Mouse (Mus musculus) gastrocnemius, postnatal 14 days (tissue): ENCODE measurements at regions not wholly inside any gene's neighbourhood (a gene's known extent, or its start where the extent isn't known, plus 50 kb on each side); places are given as distances from the start of the nearest gene placed in this dataset.

Experiments used
- DNase-seq: peaks from one replicate; pipeline ENCODE4 v3.0.0; 2021; ENCODE audit warnings: mixed read lengths
- intact Hi-C: fragments of 180-260 bp; cut with DNase I; formaldehyde crosslinking; loops from one replicate; pipeline ENCODE4 v1.15.1; 2025; ENCODE audit warnings: low total_unique reads

DNA sequence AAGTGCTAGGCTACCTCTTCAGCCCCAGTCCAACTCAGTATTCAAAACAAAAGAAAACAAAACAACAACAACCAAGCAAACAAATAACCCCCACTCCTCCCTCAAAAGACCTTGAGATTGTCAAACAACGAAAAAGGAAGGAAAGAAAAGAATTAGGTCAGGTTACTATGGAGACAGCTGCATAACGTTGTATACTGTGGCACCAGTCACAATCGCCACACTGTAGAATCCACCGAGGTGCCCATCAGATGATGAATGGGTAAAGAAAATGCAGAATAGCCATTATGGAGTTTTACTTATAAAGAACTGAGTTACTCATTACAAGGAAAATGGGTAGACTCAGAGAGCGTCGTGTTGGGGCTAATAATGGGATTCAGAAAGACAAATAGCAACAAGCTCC is 110.5 kb upstream of the Mycn start:
- intact Hi-C loops, result no loop called here
- DNase-seq, result no peak

DNA sequence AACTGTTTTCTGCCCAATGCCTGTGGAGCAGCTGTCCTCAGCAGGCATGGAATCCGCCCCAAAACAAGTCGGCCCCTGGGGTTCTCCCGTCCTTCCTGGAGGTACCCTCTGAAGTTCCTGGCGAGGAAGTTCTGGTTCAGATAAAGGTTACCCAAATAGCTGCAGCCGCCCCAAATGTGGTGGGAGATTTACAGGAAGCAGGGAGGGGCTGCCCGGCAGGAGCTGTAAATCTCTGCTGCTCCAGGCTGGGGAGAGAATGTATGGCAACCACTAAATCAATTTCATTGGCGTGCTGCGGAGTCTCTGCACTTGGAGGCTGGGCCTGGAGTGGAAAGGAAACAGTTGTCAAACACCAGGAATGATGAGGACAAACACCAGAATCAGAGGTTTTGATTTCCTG is 107.9 kb upstream of the Mycn start:
- intact Hi-C loops, result no loop called here

DNA sequence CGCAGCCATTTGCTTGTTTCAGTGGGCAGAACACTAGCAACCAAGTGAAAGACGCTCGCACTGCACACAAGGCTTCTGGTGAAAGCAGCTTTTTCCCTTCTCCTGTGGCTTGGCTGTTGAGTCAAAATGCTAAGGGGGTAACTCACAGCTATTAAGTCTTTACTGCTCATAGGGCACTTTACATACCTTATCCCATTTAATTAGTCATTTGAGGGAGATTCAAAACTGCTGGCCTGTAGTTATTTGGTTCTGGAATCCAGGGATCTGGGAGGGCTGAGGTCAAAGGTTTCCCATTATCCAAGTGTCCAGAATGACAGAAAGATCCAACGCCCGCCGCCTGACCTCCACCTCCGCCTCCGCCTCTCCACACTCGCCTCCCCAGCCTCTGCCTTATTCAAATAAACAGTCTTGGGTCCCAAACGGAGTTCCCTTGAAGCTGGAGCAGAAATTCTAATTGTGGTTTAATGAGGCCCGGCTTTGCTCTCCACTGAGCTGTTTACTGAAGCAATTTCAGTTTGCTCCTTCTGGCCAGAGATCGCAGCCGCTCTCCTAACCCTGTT is 106.5 kb upstream of the Mycn start:
- DNase-seq, result no peak
- intact Hi-C loops, result no loop called here

More for the DNA sequence above, 107.9 kb upstream of the Mycn start:
- no peak for DNase-seq

GRCm38 (mm10) chr12:13042934-13043333 is 101.2 kb upstream of the Mycn start:
- intact Hi-C loops, result no loop called here
- no peak for DNase-seq

GRCm38 (mm10) chr12:13035108-13035741 is 93.5 kb upstream of the Mycn start:
- intact Hi-C loops, result no loop called here

DNA sequence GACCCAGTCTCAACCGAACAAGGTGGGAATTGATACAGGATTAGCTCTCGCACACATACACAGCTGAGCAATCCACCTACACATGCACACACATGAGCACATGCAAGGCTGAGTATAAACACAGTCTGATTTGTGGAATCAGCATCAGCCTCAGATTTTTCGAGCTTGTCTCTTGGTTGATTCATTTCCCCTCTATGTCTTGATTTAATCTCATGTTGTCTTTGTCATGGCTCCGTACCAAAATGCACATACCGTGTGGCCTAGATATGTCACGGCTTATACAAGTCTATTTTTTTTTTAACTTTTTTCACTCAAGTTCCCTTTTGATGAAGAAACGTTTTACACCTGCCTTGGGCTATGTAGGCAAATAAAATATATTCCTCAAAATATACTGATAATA is 88.6 kb upstream of the Mycn start:
- DNase-seq, result no peak
- intact Hi-C loops, result no loop called here

More at GRCm38 (mm10) chr12:13035108-13035741, 93.5 kb upstream of the Mycn start:
- DNase-seq, result no peak

DNA sequence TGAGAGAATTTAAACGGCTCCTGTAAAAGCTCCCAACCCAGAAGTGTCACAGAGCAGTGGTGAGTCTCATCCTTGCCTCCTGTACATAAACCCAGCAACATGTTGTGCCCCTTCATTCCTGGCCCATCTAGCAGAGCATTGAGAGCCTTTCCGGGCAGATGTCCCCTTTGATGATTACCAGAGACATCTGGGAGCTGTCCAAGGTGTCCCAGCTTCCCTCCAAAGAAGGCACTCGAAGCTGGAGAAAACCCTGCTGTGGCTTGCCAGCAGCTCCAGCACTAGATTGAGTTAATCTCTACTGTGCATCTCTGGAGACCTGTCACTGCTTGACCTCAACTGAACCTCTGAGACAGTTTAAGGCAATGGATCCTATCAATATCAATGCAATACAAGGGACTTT is 86.4 kb upstream of the Mycn start:
- intact Hi-C loops, result no loop called here
- DNase-seq, result no peak

GRCm38 (mm10) chr12:13026041-13026580 is 84.4 kb upstream of the Mycn start:
- intact Hi-C loops, result no loop called here
- DNase-seq, result peak; percentile 48

DNA sequence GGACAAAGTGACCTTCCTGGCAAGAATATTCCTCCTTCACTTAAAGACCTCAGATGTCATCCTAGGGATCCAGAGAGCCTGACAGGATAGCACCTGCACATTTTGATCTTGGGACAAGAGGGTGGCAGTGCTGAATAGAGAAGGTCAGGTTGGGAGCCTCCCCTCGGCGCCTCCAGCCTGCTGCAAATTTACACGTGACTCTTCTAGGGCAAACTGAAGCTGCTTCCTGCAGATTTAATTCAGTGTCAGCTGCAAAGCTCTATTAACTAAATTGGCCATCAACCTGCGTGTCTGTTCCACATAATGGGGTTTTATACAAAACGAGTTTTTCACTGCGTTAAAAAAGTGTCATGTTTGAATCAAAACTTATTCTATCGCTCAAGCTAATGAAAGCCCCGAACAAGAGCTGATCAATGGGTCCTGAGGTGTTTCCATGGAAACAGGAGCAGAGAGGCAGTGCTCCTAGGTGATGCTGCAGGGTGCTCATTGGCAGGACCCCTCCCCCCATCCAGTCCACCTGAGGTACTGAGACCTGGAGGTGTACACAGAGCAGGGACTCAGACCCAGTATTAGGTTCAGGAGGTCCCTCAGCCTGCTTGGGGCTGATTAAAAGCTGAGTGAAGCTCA is 82.6 kb upstream of the Mycn start:
- intact Hi-C loops, result no loop called here
- DNase-seq, result no peak

DNA sequence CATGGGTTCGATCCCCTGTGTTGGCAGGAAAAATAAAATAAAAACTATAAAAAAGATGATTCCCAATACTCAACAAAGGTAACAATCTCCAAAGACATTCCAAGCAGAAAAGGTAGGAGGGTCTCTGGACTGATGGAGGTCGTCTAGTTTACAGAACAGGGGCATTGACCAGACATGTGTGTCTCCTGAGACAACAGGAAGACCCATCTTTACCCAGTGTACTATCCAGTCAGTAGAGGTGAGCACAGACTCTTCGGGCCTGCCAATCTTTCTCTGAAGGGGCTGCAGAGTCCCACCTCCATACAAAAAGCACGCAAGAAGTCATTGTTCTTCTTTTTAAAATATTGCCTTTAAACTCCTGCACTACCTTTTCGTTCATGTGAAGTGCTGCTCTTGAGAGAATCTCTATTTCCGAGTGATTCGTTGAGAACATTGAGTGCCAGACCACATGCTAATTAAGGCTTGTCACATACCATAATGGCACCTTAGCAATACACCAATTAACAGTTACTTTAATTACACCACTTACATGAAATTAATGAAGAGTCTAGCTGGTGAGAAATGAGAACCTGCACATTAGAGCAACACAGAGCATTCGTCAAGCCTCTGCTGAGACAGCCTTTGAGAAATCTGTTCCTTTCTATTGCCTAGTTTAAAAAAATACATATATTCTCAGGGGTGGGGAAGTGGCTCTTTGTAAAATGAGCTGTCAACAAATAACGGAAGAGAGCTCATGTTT is 69.5 kb upstream of the Mycn start:
- intact Hi-C loops, result no loop called here

GRCm38 (mm10) chr12:13010405-13010804 is 68.7 kb upstream of the Mycn start:
- intact Hi-C loops, result no loop called here
- no peak for DNase-seq

More for the DNA sequence above, 69.5 kb upstream of the Mycn start:
- DNase-seq, result no peak

DNA sequence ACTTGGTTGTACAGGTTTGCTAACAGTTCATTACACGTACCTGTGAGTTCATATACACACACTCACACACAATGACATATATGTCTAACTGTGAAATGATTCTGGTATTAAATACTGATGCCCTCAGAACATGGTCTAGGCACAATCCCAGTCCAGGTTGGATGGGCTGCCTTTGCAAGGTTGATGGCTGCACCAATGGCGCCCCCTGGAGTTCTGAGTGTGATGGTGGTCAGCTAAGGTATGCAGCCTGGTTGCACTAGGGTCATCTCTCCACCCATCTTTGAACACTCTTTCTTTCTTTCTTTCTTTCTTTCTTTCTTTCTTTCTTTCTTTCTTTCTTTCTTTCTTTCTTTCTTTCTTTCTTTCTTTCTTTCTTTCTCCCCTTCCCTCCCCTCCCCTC is 67.8 kb upstream of the Mycn start:
- DNase-seq, result no peak
- intact Hi-C loops, result no loop called here

DNA sequence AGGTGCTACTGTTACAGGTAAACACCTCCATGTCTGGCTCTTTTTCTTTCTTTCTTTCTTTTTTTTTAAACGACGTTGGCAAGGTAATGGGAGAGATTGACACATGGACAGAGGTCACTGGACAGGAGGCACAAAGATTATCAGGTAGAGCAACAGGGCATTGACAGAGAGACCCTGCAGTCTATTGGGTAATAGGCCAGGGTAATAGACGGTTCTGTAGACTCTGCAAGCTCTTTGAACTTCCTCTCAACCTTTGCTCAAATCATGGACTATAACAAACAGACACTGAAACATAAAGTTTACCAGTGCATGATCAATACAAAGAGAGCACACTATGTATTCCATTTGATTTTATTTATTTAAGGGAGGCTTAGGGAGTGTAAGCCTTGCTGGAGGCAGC is 61.0 kb upstream of the Mycn start:
- intact Hi-C loops, result no loop called here
- DNase-seq, result no peak

DNA sequence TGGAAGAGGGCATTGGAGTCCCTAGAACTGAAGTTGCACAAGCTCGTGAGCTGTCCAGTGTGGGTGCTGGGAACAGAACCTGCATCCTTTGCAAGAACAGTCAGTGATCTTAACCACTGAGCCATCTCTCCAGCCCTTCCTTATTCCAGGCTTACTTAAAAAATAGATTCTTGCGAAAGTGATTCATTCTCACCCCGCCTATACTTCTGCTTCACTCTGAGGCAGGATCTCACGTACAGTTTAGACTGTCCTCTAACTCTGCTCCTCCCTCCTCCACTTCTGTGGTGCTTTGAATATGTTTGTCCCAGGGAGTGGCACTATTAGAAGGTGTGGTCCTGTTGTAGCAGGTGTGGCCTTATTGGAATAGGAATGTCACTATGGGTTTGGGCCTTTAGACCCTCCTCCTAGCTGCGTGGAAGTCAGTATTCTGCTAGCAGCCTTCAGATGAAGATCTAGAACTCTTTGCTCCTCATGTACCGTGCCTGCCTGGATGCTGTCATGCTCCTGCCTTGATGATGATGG is 60.4 kb upstream of the Mycn start:
- intact Hi-C loops, result no loop called here
- DNase-seq, result no peak

- intact Hi-C loops, result no loop called here
- DNase-seq, result no peak
These were observed 54.3 kb upstream of the Mycn start for GRCm38 (mm10) chr12:12995974-12996361.

- DNase-seq, result peak; percentile 58
- intact Hi-C loops, result no loop called here
These were observed 53.6 kb upstream of the Mycn start for GRCm38 (mm10) chr12:12995061-12995973.

GRCm38 (mm10) chr12:12993894-12994714 is 52.4 kb upstream of the Mycn start:
- intact Hi-C loops, result no loop called here
- DNase-seq, result no peak
